Mouse (Mus musculus) layer of hippocampus, adult 11-12 months (tissue): ENCODE results near the gene Sumo1.
"Not testable (repeated sequence)": the region's sequence is repeated elsewhere in the genome, so short reads cannot be mapped to it uniquely, and the experiment has no call there.

ENCODE experiments used
- DNase-seq: peaks from one replicate; pipeline ENCODE4 v3.0.0; 2022; ENCODE audit warnings: low spot score

Sumo1 gene

DNA sequence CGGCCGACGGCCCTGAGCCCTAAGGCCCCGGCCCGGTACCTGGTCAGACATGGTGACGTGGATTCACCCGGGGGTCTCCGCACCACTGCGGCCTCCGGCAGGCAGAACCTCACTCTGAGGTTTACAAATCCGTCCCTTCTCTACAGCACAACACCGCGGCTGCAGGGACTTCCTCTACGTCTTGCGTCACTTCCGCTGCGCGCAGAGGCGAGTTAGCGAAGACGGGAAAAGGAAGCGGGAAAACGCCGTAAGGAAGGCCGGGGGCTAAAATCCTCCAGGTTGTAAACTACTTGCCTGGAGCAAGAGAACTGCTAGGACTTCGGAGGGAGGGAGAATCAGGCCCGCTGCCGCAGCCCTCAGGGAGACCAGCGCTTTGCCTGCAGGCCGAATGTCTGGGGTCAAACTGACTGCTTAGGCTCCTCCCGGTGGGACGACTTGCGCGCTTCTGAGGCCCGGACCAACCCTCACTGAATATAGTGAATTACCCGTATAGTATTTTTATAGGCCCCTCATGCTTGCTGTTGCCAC is at the start of gene Sumo1:
Gene Sumo1 (minus strand): TSS at position 194 of the 528 bp plus-strand sequence.
- peak; percentile 88 for DNase-seq

DNA sequence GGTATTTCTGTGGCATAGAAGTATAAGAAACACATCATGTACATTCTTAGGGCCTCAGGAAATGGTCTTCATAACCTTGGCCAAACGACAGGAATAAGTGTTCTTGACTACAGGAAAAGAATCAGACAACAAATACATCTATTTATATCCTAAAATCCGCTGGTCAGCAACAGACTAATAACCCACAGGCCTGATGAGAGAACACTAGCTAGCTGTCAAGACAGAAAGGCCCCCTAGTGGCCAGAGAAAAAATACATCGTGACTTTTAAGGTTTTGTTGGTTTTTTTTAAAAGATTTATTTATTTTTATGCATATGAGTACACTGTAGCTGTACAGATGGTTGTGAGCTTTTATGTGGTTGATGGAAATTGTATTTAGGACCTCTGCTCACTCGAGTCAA is 49.3 kb upstream of the Sumo1 start:
- DNase-seq = peak; percentile 17

DNA sequence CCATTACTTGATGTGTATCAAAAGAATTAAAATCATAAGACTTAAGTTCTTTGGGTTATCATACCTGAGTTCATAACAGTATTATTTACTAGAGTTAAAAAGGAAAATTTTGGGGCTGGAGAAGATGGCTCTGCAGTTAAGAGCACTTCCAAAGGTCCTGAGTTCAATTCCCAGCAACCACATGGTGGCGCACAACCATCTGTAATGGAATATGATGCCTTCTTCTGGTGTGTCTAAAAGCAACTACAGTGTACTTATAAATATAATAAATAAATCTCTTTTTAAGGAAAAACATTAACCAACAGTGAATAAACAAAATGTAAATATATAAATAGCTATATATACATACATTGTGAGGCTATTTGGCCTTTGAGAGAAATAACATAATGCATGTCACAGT is 31.1 kb upstream of the Sumo1 start:
- DNase-seq = no peak

DNA sequence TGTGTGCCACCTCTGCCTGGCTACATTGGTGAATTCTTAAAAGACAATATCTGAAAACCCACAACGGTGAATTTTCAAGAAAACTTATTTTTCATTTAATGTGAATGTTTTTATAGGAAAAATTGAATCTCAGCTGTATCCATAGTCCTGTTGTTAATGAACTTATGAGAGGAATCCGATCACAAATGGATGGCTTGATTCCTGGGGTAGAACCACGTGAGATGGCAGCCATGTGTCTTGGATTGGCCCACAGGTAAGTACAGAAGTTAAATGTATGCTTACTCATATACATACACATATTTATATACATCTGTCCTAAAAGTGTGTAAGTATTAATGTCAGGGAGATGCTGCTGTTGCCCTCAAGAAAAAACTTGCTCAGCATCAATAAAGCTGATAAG is 27.6 kb upstream of the Sumo1 start:
- DNase-seq = no peak

DNA sequence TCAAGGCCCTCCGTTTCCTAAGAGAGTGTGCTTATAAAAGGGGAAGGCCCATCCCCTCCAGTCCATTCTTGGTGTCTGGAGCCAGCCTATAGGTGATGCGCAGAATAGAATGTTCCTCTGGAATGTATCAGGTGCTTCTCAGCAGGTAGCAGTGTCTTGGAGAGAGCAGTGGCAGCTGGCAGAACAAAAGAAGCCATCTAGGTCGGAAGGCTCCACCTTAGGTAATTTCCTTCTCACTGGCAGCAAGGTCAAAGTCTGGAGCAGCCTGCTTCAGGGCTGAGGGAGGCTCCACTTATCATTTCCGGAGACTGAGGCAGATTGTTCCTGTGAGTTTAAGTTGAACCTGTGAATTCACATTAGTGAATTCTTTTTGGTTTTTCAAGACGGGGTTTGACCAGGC is 27.1 kb upstream of the Sumo1 start:
- DNase-seq = no peak

DNA sequence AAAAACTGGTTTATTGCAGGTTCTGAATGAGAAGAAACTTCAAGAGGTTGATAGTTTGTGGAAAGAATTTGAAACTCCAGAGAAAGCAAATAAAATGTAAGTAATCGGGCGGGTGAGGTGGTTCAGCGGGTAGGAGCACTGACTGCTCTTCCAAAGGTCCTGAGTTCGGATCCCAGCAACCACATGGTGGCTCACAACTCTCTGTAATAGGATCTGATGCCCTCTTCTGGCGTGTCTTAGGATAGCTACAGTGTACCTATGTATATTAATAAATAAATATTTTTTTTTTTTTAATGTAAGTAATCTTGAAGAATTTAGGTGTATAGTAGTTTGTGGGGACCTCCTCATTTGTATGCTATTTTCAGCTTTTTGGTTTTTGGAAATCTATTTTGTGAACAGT is 19.8 kb upstream of the Sumo1 start:
- DNase-seq = no peak

DNA sequence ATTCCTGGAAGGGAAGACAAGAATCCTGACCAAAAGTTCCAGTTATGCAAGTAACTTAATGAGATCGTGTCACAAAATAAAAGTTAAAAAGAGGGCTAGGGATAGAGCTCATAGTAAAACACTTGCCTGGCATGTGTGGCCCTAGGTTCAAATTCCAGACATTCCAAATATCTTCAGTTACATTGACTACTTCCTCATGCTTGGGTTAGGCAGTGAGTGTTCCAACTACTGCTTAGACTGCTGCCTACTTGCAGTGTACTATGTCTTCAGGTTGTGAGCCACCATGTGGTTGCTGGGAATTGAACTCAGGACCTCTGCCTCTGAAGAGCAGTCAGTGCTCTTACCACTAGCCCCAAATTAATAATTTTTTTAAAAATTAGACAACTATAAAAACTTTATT is 16.9 kb upstream of the Sumo1 start:
- DNase-seq = no peak

DNA sequence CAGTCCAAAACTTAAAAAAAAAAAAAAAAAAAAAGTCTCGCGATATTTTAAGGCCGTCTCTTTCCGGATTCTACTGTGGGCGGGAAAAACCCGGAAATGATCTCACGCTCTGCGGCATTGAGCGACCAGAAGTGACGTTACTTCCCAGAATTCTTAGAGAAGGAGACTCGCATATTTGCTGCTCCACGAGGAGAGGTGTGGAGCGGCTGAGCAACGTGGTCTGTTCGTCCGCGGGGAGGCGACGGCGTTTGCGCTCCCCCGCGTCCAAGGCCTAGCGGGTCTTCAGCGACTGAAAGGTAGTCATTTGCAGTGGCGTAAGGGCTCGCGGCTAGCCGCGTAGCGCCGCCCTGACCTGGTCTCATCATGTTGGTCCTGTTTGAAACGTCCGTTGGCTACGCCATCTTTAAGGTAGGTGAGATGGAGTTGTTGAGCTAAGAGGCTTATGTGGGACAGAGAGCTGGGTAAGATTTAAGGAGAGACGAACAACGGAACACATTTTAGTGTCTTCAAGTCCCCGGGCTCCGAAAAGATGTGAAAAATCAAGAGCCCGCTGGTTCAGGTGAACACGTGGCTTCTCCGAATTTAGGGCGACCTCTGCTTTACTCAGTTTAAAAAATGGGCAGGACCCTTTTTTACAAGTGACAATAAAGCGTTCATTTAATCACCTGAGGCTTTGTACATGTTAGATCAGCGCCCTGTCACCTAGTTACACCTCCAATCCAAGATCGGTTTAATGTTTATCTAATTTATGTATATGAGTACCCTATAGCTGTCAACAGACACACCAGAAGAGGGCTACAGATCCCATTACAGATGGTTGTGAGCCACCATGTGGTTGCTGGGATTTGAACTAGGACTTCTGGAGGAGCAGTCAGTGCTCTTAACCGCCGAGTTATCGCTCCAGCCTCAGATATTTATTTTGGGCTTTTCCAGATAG is 14.5 kb upstream of the Sumo1 start, which contains the start of gene Nop58:
Gene Nop58 (plus strand): TSS at position 153 of the 937 bp plus-strand sequence.
- peak; percentile 93 for DNase-seq

DNA sequence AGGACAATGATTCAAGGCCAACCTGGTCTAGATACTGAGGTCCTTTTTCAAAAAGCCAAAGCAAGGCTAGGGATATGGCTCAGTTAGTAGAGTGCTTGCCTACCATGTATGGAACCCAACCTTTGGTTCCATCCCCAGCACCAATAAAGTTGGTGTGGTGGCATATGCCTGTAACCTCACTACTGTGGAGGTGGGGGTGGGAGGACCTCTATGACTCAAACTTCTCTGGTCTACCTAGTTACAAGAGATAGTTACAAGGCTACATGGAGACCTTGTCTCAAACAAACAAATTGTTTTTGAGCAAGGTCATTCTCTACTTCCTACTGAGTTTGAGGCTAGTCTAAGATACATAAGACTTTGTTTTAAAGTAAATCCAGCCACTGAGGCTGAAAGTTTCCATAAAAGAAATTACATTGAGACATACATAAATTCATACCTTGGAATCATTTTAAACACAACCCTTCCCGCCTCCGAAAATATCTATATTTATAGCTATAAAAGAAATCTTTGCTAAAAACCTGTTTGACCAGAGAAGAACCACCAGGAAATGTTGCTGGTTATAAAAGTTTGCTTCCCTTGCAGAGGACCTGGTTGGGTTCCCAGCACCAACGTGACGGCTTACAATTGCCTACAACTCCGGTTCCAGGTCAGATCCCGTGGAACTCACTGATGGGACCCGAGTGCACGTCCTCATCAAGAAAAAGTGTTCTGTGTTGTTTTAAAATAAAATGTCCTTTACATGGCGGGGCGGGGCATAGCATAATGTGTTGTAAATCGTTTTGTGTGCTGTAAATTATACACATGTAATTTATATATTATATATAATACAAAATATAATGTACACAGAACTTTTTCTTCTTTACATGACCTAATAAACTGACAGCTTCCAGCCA is 13.5 kb upstream of the Sumo1 start:
- peak; percentile 40 for DNase-seq

DNA sequence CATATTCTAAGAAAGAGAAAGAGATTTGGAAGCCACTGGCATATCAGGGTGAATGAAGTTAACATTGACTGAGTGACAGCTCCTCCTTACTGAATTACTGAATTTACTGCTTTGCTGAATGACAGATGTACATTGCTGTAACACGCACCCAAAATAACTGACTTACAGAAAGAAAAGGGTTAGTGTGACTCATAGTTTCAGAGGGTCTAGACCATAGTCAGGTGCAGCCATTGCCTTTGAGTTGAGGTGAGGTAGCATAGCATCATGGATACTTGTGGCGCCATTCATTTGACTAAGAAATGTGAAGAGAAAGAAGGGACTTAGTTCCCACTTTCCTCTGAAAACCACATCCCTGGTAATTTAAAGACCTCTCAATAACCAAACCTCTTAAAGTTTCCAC is 3.0 kb upstream of the Sumo1 start:
- no peak for DNase-seq

DNA sequence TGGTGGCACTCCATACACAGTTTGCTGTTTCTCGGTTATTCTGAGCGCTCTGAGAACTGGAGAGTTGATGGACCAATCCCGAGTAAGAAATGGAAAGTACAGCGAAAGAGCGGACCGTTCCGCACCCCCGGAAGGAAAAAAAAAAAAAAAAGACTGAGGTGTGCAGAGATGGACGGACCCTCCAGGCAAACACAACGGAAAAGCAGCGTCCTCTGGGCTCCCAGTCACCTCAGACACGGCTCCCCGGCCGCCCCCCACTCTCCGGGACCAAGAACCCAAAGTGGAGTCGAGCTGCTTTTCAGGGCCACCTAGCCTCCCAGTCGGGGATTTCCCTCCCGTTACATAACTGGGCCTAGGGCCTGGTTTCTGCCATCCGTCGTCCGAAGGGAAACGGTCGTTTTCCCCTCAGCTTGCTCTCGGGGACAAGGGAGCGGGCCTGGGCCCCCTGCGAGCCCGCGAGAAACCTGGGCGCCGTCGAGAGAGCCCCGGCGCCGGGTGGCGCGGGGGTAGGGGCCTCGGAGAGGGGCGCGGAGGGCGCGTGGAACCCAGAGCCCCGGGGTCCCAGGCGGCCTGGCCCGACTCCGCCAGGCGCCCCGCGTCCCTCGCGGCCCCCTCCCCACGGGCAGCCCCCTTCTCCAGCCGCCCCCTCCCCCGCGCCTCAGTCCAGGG is 538 bp downstream of the Sumo1 start:
- peak; percentile 14 for DNase-seq

DNA sequence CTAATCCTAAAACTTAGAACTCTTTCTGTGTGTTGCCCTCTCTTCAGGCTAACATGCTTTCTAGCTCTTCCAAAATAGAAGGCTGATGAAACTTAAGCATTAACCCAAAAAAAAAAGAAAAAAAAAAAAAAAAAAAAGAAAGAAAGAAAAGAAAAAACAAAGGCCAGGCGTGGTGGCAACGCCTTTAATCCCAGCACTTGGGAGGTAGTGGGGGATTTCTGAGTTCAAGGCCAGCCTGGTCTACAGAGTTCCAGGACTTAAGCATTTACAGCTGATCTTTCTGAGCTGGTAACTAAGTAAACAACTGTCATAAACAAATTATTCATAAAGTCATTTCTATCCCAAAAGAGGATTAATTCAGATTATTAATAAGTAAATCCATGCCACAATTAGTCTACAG is 1.8 kb downstream of the Sumo1 start:
- no peak for DNase-seq

DNA sequence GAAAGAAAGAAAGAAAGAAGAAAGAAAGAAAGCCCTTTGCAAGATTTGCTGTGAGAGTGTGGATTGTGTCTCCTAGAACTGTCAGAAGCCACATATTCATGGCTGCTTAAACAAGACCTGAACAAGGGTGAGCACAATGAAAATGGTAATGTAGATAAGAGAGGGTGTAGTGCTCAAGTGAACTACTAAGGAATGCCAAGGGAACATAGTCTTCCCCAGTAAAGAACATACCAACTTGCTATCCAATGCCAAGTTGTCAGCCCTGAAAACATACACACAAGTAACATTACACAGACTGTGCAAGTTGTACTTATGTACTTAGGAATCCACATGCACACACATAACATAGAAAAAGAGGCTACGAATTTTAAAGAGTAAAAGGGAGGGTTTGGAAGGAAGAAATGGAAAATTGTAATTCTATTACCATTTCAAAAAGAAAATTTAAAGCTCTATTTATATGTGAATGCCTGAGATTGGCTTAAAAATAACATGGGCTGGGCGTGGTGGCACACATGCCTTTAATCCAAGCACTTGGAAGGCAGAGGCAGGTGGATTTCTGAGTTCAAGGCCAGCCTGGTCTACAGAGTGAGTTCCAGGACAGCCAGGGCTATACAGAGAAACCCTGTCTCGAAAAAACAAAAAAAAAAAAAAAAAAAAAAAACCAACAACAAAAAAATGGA is 7.0 kb downstream of the Sumo1 start:
- DNase-seq = no peak

DNA sequence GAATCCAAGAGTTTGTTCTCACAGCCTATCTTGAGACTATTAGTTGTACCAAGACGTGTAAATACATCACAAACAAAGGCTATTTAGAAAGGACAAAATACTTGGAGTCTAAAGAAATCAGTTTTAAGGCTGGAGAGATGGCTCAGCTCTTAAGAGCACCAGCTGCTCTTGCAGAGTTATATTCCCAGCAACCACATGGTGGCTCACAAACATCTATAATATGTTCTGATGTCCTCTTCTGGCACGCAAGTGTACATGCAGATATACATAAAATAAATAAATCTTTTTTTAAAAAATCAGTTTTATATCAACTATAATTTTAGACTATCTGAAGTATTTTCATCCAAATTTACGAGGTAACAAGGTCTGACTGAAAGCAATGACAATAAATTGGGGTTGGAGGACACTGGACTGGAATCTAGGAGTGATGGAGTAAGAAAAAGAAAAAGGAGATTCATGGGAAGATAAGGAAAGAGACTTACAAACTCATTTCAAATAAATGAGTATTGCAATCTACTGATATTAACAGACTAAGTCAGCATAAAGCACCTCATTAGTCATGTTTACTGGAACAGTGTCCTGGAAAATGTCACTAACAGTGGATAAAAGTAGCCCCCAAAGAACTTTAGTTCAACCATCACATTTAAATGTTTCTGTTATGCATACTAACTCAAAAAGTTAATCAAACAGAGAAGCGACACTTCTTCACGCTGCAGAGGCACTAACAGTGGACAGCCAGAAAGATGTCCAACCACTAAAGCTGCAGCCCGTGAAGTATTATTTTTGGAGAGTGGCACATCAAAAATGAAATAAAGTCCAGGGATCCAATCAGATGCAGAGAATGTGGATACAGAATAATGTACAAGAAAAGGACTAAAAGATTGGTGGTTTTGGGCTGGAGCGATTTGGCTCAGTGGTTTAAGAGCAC is 14.1 kb downstream of the Sumo1 start:
- no peak for DNase-seq

DNA sequence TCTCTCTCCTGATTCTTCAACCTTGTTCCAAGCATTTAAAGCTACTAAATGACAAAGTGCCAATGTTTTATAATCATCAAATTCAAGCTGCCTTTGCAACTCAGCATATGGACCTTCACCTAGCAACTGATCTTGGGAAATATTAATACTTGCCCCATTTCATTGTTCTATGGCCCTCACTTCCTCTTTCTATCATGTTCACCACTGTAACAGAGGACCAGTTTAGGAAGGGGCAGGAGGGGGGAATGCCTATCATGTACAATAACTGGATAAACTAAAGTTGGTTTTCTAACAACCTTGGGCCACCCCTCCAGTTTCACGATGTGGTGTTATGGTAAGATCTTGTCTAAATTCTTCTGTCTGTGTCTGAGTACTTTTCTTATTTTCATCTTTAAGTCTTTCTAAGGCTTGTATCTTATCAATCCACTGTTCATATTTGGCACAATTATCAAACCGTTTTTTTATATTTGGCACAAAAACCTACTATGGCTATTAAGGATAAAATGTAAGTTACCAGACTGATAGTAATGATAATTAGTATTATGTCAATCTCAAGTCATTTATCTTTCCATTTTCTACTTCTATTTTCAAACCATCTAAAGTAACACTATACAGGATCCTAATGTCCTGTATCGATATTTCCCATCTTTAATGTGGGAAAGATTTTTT is 17.3 kb downstream of the Sumo1 start:
- DNase-seq = no peak

DNA sequence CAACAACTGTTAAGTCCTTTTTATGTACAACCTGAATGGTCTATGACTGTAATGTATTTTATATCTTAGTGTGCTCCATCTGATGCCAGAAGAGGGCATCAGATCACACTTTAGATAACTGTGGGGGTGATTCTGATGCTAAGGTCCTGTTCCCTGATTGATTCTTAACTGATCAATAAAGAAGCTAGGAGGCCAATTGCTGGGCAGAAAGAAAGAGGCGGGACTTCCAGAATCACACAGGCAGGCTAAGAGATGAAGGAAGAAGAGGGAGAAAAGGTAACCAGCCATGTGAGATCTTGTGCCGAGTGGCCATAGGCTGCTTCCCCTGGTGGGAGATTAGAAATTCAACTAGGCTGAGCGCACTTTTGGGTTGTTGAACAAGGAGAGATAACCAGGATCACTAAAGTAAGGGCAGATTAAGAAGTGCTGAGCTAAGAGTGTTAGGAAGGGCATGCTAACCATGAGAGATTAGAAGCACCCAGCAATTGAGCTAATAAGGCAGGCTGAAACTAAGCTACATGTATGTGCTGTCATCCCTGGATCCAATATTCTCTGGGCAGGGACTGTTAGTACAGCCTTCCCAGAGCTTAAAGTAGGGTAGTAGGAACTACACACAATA is 19.3 kb downstream of the Sumo1 start:
- no peak for DNase-seq

DNA sequence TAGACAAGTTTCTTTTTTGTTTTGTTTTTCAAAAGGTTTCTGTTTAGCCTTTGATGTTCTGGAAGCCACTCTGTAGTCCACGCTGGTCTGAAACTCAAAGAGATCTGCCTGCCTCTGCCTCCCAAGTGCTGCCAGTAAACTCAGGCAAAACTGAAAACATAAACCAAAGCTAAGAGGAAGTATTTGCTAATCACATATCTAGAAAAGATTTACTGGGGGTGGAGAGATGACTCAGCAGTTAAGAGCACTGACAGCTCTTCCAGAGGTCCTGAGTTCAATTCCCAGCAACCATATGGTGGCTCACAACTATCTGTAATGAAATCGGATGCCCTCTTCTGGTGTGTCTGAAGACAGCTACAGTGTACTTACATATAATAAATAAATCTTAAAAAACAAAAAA is 24.1 kb downstream of the Sumo1 start:
- not testable (repeated sequence) for DNase-seq

DNA sequence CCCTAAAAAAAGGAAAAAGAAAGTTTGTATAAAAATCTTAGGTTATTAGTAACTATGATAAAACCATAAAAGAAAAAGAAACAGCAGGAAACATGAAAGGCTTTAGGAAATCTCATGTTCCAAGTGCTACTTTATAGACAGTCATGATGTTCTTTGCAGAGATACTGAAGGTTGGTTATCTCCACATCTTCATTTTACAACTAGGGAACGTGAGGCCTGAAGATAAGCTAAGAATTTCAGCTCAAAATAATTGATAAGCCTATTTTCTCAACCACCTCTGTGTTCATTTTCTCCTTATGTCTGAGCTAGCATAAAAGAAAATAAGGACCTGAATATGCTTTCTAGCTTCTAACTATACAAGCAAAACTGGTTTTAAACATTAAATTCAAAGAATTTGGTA is 28.1 kb downstream of the Sumo1 start:
- DNase-seq = no peak

DNA sequence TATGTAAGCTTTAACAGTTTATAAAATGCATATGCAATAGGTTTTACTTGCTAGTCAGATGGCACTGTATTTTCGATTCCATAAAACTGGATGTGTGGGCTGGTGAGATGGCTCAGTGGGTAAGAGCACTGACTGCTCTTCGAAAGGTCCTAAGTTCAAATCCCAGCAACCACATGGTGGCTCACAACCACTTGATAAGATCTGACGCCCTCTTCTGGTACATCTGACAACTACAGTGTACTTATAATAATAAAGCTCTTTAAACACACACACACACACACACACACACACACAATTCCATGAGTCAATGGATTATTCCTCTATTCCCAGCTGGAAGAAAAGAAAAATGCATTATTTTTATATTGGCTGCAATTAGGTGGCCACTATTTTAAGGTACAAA is 32.3 kb downstream of the Sumo1 start:
- DNase-seq = no peak
